Mouse (Mus musculus): ENCODE measurements around the gene Ngf.

DNA sequence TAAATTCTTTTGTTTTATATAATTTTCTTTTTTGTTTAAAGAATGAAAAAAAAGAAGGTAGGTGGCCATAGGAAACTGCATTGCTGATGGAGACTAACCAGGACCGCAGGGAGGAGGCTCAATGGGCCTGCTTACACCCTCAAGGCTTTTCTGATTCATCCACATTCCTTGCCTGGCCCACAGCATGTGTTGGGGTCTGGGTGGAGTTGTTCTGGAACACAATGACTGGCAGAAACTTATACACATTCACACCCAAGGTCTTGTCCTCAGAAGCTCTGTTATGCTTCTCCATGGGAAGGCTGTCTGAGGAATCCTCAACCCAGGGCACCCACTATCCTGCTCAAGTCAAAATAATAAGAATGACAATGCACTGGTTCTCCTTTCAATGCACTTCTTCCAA is 65.0 kb downstream of the Ngf start:
- TF ChIP-seq CTCF (IDR thresholded peaks at IDR 0.05; ENCODE audit: low read depth) (no peak), EP300 (IDR thresholded peaks at IDR 0.05; ENCODE audit: low read depth) (no peak)
